Comparison of ENCODE assay signal across 18 mouse cellular contexts in the genomic region with DNA sequence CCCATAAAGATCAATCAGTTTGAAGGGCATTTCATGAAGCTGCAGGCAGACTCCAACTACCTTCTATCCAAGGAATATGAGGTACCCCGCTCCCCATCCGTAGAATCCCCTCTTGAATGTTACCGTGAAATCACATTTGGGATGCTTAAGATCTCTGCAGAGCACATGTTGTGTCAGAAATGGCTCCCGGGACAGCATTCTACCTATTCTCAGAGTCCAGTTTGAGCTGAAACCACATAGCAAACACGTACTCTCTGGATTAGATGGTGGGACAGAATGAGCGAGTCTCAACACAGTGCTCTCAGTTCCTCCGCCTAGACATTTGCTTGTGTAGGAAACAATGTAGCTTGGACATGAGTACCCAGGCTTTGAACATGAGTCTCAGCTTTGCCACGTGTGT.
DNase-seq lines count a peak whose midpoint lies in the region; ATAC-seq and TF ChIP-seq lines count a peak whose summit lies in the region.
"Had no signal": no experiment of that assay in that cellular context is flagged by ENCODE, and none has a peak within 500 bp of the region (broad histone marks: within the 10 kb centered on the region; RNA-seq: fewer than 3 reads in every experiment).

No protein-coding gene starts in this region.

- H3K36me3 ChIP-seq in midbrain, embryonic 13.5 days: no peaks in the 10 kb centered on the region
- H3K36me3 ChIP-seq in midbrain, embryonic 10.5 days: no peaks in the 10 kb centered on the region
- H3K36me3 ChIP-seq in forebrain, postnatal 0 days (ENCODE audit: insufficient read depth): no peaks in the 10 kb centered on the region
- no peaks in the 10 kb centered on the region for H3K36me3 ChIP-seq in neural tube, embryonic 15.5 days
- H3K36me3 ChIP-seq in intestine, embryonic 15.5 days: no peaks in the 10 kb centered on the region
- H3K36me3 ChIP-seq: limb, embryonic 10.5 days had no signal

- no peaks in the 10 kb centered on the region for H3K9me3 ChIP-seq in midbrain, embryonic 13.5 days
- H3K9me3 ChIP-seq in midbrain, embryonic 10.5 days (replicated peaks): no peaks in the 10 kb centered on the region
- H3K9me3 ChIP-seq in forebrain, postnatal 0 days (ENCODE audit: low read length): no peaks in the 10 kb centered on the region
- H3K9me3 ChIP-seq in neural tube, embryonic 15.5 days (replicated peaks): no peaks in the 10 kb centered on the region
- H3K9me3 ChIP-seq in intestine, embryonic 15.5 days: no peaks in the 10 kb centered on the region
- H3K9me3 ChIP-seq: heart, embryonic 10.5 days; limb, embryonic 10.5 days had no signal

- WGBS in cerebellum, adult 2 months: 31% methylated on average over 8 of the region's 8 CpGs
- 45% methylated on average over 8 of the region's 8 CpGs for WGBS in midbrain, embryonic 13.5 days
- 85% methylated on average over 8 of the region's 8 CpGs for WGBS in midbrain, embryonic 10.5 days
- WGBS in forebrain, postnatal 0 days: 46% methylated on average over 8 of the region's 8 CpGs
- WGBS in neural tube, embryonic 15.5 days: 38% methylated on average over 8 of the region's 8 CpGs
- 92% methylated on average over 8 of the region's 8 CpGs for WGBS in intestine, embryonic 15.5 days

- peak overlapping the region; percentile 77 for H3K27ac ChIP-seq in cerebellum, adult 2 months (ENCODE audit: insufficient read depth, low read length)
- H3K27ac ChIP-seq in midbrain, embryonic 13.5 days: 0 out of 2 replicates have a peak overlapping the region, but pooled peaks have one; percentile 37
- no peak overlapping the region for H3K27ac ChIP-seq in midbrain, embryonic 10.5 days (replicated peaks)
- peak overlapping the region; percentile 16 for H3K27ac ChIP-seq in forebrain, postnatal 0 days (ENCODE audit: low read depth, low read length)
- H3K27ac ChIP-seq in neural tube, embryonic 15.5 days (replicated peaks): peak overlapping the region; percentile 67
- H3K27ac ChIP-seq in intestine, embryonic 15.5 days: no peak overlapping the region
- H3K27ac ChIP-seq: heart, embryonic 10.5 days; limb, embryonic 10.5 days; macrophage had no signal

- no peak for TF ChIP-seq POLR2A in cerebellum, adult 2 months (IDR thresholded peaks at IDR 0.05; ENCODE audit: borderline replicate concordance, insufficient read depth, low read length)

- peaks cover 23% of the 10 kb centered on the region for H3K4me1 ChIP-seq in cerebellum, adult 2 months (ENCODE audit: control insufficient read depth, insufficient read depth, low read length)
- H3K4me1 ChIP-seq in midbrain, embryonic 13.5 days (replicated peaks): peaks cover 18% of the 10 kb centered on the region
- H3K4me1 ChIP-seq in midbrain, embryonic 10.5 days: peaks cover 19% of the 10 kb centered on the region
- H3K4me1 ChIP-seq in forebrain, postnatal 0 days (ENCODE audit: insufficient read depth): no peaks in the 10 kb centered on the region
- H3K4me1 ChIP-seq in neural tube, embryonic 15.5 days: 0 out of 2 replicates have a peak, but pooled peaks cover 8% of the 10 kb centered on the region
- 0 out of 2 replicates have a peak, but pooled peaks cover 2% of the 10 kb centered on the region for H3K4me1 ChIP-seq in intestine, embryonic 15.5 days (replicated peaks)

- ATAC-seq in midbrain, embryonic 13.5 days: peak; percentile 55
- ATAC-seq in forebrain, postnatal 0 days: peak; percentile 21
- ATAC-seq in neural tube, embryonic 15.5 days (ENCODE audit: low FRiP score): peak; percentile 58; the same call in 1 of the 2 replicates
- ATAC-seq in intestine, embryonic 15.5 days: no peak
- ATAC-seq: inflammation-experienced regulatory T-cells, adult 6 months had no signal

- H3K4me2 ChIP-seq in midbrain, embryonic 13.5 days (replicated peaks): no peak overlapping the region
- no peak overlapping the region for H3K4me2 ChIP-seq in forebrain, postnatal 0 days (ENCODE audit: low read depth)
- no peak overlapping the region for H3K4me2 ChIP-seq in neural tube, embryonic 15.5 days
- H3K4me2 ChIP-seq in intestine, embryonic 15.5 days (replicated peaks): no peak overlapping the region
- H3K4me2 ChIP-seq: liver, embryonic 11.5 days had no signal

- no peak overlapping the region for H3K4me3 ChIP-seq in cerebellum, adult 2 months (replicated peaks; ENCODE audit: insufficient read depth, low read depth, low read length)
- no peak overlapping the region for H3K4me3 ChIP-seq in midbrain, embryonic 13.5 days (replicated peaks)
- H3K4me3 ChIP-seq in midbrain, embryonic 10.5 days: no peak overlapping the region
- no peak overlapping the region for H3K4me3 ChIP-seq in forebrain, postnatal 0 days (ENCODE audit: low read depth, low read length)
- no peak overlapping the region for H3K4me3 ChIP-seq in neural tube, embryonic 15.5 days (replicated peaks)
- H3K4me3 ChIP-seq in intestine, embryonic 15.5 days (replicated peaks): no peak overlapping the region
- H3K4me3 ChIP-seq: heart, embryonic 10.5 days; limb, embryonic 10.5 days had no signal

- TF ChIP-seq CTCF in cerebellum, adult 2 months (IDR thresholded peaks at IDR 0.05; ENCODE audit: borderline replicate concordance, insufficient read depth, low read depth, low read length): no peak
- TF ChIP-seq CTCF in forebrain, postnatal 0 days (IDR thresholded peaks at IDR 0.05; ENCODE audit: low read depth): no peak

- no peaks in the 10 kb centered on the region for H3K27me3 ChIP-seq in cerebellum, adult 2 months (ENCODE audit: control insufficient read depth, insufficient read depth, low read length)
- no peaks in the 10 kb centered on the region for H3K27me3 ChIP-seq in midbrain, embryonic 13.5 days
- H3K27me3 ChIP-seq in midbrain, embryonic 10.5 days (ENCODE audit: low read depth, poor library complexity, severe bottlenecking): no peaks in the 10 kb centered on the region
- no peaks in the 10 kb centered on the region for H3K27me3 ChIP-seq in forebrain, postnatal 0 days (ENCODE audit: insufficient read depth, low read length)
- no peaks in the 10 kb centered on the region for H3K27me3 ChIP-seq in neural tube, embryonic 15.5 days (replicated peaks)
- no peaks in the 10 kb centered on the region for H3K27me3 ChIP-seq in intestine, embryonic 15.5 days (replicated peaks)

- peak in 1 of 2 experiments; percentile 44 for DNase-seq in cerebellum, adult 2 months
- DNase-seq in cerebellum, adult 11 months: no peak
- DNase-seq in midbrain, embryonic 10.5 days (ENCODE audit: low spot score): no peak
- DNase-seq in forebrain, postnatal 0 days: no peak
- DNase-seq: adrenal gland, adult 2 months; gastrocnemius, postnatal 25 days; heart, postnatal 10 days; lung, adult 2 months; retina, postnatal 1 day; thymus, postnatal 36 days had no signal

- H3K9ac ChIP-seq in midbrain, embryonic 13.5 days (replicated peaks): no peak overlapping the region
- no peak overlapping the region for H3K9ac ChIP-seq in forebrain, postnatal 0 days
- no peak overlapping the region for H3K9ac ChIP-seq in neural tube, embryonic 15.5 days (replicated peaks)
- H3K9ac ChIP-seq in intestine, embryonic 15.5 days: no peak overlapping the region

Comparison
In these comparisons a context has a peak if more than half of its experiments do, and no peak if none do; other contexts are left out.
1. H3K27ac ChIP-seq: peak in cerebellum, adult 2 months (single experiment), midbrain, embryonic 13.5 days (single experiment), forebrain, postnatal 0 days (single experiment) and neural tube, embryonic 15.5 days (single experiment); none in midbrain, embryonic 10.5 days (single experiment) and intestine, embryonic 15.5 days (single experiment).